Mouse (Mus musculus): ENCODE measurements around the gene Rbms2.
A peak's percentile ranks its signal among the peaks of the same experiment; 100 is the strongest.
"Not testable (repeated sequence)": the region's sequence is repeated elsewhere in the genome, so short reads cannot be mapped to it uniquely, and the experiment has no call there.

Rbms2 gene

DNA sequence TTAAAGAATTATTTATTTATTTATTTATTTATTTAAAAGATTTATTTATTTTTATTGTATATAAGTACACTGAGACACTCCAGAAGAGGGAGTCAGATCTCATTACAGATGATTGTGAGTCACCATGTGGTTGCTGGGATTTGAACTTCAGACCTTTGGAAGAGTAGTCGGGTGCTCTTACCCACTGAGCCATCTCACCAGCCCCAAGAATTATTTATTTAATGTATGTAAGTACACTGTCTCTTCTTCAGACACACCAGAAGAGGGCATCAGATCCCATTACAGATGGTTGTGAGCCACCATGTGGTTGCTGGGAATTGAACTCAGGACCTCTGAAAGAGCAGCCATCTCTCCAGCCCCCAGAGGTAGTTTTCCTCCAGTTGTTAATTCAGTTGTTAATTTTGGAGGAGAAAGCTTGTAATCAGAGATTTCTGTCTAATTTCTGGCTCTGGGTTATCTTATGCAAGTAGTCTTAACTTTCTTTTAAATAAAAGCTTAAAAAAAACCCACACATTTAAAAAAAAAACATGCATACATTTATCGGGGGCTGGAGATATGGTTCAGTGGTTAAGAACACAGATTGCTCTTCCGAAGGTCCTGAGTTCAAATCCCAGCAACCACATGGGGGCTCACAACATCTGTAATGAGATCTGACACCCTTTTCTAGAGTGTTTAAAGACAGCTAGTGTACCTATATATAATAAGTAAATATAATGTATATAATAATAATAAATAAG lies 12.1 kb upstream of the Rbms2 start:
- DNase-seq = not testable (repeated sequence)

DNA sequence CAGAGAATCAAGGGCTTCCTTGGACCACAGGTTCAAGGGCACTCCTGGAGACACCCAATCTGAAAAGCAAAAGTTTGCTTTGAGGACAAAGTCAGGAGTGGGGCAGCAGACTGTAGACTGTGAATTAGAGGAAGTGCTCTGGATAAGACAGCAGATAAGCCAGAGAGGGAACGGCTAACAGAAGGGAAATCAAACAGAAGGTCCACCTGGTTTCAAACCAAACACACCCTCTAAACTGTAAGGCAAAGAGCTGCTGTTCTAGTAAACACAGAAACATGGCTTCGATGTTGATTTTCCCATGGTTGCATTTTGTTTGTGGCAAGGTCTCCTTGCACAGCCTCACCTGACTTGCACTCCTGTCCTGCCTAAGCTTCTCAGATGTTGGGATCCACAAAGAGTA lies 11.4 kb upstream of the Rbms2 start:
- no peak for DNase-seq

- peak; percentile 64 for DNase-seq
Observed at GRCm38 (mm10) chr10:128188242-128188877, 8.3 kb upstream of the Rbms2 start.

DNA sequence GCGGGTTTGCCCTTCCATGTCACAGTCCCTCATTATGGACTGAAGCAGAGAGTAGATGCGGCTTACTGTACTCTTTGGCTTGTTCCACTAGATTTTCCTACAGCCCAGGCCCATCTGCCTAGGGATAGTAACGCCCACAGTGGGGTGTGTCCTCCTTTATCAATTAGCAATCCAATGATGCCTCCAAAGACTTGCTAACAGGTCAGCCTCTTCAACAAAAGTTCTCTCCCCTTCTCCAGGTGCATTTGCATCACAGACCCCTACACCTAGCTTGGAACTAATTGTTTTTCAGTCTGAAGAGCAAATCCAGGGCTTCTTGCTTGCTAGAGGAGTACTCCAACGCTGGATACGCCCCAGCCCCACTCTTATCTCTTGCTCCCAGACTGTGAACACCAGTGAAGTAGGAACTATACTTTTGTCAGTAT lies 7.1 kb upstream of the Rbms2 start:
- no peak for DNase-seq

DNA sequence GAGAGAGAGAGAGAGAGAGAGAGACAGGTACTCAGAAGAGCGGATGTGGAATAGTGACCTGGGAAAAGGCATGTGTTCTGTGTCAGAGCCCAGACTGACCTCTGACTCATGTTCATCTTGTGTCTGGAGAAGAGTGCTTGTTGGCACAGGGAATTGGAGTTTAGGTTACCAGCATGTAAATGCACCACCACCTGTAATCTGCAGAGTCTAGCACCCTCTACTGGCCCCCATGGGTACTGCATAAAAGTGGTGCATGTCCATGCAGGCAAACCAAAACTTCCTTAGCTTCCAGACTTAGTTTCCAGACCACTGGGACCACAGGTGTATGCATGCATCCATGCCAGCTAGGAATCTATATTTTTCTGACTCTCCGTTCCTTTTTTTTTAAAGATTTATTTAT lies 5.9 kb upstream of the Rbms2 start:
- peak; percentile 43 for DNase-seq

GRCm38 (mm10) chr10:128185277-128185940 lies 5.3 kb upstream of the Rbms2 start:
- DNase-seq = no peak

GRCm38 (mm10) chr10:128184296-128184695 lies 4.2 kb upstream of the Rbms2 start:
- no peak for DNase-seq

- DNase-seq = no peak
Observed at GRCm38 (mm10) chr10:128177316-128177715, 2.8 kb downstream of the Rbms2 start.

- DNase-seq = peak; percentile 19
Observed at GRCm38 (mm10) chr10:128175996-128176755, 3.9 kb downstream of the Rbms2 start.

GRCm38 (mm10) chr10:128175302-128175701 lies 4.8 kb downstream of the Rbms2 start:
- DNase-seq = no peak

DNA sequence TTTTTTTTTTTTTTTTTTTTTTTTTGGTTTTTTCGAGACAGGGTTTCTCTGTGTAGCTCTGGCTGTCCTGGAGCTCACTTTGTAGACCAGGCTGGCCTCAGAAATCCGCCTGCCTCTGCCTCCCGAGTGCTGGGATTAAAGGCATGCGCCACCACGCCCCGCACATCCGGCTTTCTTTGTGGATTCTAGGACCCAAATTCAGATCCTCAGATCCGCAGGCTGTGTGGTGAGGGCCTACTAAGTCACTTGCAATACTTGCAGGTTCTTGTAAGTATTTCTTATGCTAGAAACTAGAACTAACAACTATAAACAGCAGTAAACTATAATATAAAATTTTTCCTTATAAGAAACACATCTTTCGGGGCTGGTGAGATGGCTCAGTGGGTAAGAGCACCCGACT lies 8.7 kb downstream of the Rbms2 start:
- not testable (repeated sequence) for DNase-seq

DNA sequence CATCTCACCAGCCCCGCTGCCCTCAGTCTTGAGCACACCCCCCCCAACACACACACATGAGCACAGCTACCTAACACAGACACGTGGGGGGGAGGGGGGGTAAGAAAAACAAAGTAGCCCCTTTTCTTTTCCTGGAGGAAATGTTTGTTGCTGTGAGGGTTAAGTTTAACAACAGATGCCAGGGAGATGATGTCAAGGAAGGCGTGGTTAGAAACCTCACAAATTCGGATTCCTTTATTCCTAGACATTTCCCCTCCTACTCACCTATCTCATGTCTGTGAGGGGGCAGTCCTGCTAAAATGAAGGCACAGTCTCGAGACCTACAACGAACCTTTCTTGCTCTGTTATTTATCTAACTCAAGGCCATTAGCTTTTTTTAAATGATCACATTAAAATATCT lies 13.0 kb downstream of the Rbms2 start:
- no peak for DNase-seq

DNA sequence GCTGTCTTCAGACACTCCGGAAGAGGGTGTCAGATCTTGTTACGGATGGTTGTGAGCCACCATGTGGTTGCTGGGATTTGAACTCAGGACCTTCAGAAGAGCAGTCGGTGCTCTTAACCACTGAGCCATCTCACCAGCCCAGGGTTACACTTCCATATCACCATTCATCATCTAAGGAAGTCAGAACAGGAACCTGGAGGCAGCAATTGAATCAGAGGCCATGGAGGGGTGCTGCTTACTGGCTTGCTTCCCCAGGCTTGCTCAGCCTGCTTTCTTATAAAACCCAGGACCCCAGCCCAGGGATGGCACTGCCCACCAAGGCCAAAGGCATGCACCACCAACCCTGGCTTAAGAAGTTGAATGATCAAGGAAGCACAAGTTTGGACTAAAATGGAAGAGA lies 14.4 kb downstream of the Rbms2 start:
- DNase-seq = not testable (repeated sequence)

DNA sequence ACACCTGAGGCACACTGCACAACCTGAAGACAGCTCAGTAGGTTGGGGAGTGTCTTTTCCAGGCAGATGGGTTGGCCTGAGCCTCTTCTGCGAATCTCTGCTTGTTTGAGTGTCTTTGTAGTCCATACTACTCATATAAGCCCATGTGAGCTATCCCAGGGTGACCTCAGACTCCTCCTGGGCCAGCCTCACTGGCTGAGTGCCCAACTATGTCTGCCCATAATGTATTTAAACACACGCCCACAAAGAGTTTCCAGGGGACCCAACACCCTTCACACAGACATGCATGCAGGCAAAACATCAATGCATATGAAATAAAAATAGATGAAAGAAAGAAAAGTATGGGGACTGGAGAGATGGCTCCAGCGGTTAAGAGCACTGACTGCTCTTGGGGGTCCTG lies 26.1 kb downstream of the Rbms2 start:
- no peak for DNase-seq

DNA sequence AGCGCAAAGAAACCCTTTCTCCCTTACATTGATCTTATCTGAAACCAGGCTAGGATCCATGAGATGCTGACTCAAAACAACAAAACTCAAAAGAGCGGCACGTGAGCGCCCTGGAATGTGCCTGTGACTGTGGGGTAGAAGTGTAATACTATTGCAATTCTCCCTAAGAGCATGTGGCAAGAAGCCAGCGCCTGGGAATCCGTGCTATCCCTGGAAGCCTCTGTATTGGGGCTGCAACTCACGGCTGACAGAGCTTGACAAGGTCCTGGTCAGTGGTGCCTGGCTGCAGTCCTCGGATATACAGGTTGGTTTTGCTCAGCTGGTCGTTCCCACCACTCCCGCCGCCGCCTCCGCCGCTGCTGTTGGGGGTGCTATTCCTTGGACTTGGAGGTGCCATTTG lies 29.2 kb downstream of the Rbms2 start:
- DNase-seq = no peak

- no peak for DNase-seq
Observed at GRCm38 (mm10) chr10:128149592-128149991, 30.5 kb downstream of the Rbms2 start.

DNA sequence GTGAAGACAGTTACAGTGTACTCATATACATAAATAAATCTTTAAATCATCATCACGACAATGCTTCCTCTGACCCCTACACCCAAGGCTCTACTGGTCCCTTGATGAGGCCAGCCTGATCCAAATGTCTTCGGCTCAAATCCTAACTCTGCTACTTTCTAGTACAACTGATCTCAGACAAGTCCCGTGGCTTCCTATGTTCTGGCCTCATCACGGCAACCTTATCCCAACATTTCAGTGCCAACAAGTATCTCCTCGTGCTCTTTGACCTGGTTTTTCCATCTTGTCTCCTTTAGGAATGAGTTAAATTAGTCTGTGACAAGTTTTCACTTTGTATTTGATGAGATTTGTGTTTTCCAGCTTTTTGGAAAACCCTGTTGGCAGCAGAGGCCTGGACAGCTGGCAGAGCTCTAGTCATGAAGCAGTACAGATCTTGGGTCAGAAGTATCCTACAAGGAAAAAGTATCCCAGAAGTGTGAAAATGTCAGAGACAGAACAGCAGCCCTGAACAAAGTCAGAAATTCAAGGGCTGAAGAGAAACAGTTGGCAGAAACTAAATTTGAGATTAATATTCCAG lies 31.2 kb downstream of the Rbms2 start:
- no peak for DNase-seq

- no peak for DNase-seq
Observed at GRCm38 (mm10) chr10:128144961-128145360, 35.1 kb downstream of the Rbms2 start.

DNA sequence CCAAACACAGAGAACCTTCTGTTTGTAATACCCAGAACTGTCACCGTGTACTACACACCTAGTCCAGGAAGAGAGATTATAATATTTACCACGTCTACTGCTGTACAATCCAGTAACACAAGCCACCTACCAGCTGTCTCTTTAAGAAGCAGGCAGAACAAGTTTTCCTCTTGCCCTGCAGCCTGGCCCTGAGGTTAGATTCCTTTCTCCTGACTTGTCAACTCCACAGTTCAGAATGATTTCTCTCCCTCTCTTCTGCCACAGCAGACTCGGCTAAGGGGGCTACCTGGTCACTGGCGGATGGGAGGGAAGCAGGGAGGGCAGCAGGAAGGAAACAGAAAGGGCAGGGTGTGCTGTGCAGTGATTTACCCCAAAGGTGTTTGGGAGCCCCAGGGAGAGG lies 36.4 kb downstream of the Rbms2 start:
- DNase-seq = no peak

GRCm38 (mm10) chr10:128142165-128142564 lies 37.9 kb downstream of the Rbms2 start:
- DNase-seq = no peak

DNA sequence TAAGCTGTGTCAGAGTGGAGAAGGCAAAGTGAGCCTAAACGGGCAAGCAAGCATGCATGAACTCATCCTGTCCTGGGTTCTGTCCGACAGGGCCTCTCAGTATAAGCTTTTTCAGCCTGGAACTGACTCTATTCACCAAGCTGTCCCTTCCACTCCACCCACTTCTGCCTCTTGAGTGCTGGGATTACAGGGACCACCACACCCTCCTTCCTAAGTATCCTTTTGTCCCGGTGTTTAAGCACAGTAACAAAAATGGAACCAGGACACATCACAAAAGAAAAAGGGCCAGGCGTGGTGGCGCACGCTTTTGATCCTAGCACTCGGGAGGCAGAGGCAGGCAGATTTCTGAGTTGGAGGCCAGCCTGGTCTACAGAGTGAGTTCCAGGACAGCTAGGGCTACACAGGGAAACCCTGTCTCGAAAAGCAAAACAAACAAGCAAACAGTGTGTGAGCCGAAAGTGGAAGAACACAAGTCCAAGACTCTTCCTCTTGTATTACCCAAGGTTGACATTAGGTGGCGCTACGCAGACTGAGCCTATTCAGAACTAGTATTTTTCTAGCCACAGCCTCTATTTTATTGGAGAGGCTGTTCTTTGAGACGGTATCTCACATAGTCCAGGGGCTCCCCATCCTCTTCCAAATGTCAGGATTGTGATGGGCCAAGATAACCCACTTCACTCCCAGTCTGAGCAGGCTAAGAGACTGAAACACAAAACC lies 39.7 kb downstream of the Rbms2 start:
- DNase-seq = no peak

DNA sequence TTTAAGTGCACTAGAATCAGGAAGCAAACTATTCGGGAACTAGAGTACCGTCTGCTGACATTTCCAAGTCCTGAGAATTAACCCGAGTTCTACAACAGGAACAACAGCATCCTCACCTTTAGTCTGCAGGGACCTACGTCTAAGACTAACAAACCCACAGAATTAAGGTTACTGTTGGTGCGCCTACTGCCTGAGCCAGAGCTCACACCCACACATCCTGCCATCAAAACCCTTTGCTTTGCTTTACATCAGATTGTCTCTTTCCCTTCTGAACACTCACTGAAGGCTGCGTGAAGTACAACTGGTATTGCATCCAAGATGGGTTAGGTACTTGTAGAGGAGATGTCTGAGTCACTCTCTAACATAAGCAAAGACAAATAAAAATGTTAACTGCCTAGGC lies 44.7 kb downstream of the Rbms2 start:
- DNase-seq = no peak

Measured in right cerebral cortex, postnatal 25 days (tissue).